Mouse (Mus musculus) urinary bladder, adult 18-20 months (tissue): ENCODE results near the gene Prkca.

Experiments used
- DNase-seq, 2 experiments: peaks; one replicate each; pipeline ENCODE4 v3.0.0; 2022; ENCODE audit warnings: low spot score in 2 of 2, mixed read lengths in 2 of 2

Gene Prkca

GRCm38 (mm10) chr11:108297956-108298355 is 45.8 kb downstream of the Prkca start:
- DNase-seq: no peak

- DNase-seq: no peak
These were observed 48.4 kb downstream of the Prkca start for GRCm38 (mm10) chr11:108295373-108295772.

- no peak for DNase-seq
These were observed 49.4 kb downstream of the Prkca start for GRCm38 (mm10) chr11:108294305-108294813.

- DNase-seq: no peak
These were observed 49.9 kb downstream of the Prkca start for GRCm38 (mm10) chr11:108293843-108294242.

- no peak for DNase-seq
These were observed 54.5 kb downstream of the Prkca start for GRCm38 (mm10) chr11:108289192-108289591.

GRCm38 (mm10) chr11:108287321-108287720 is 56.4 kb downstream of the Prkca start:
- DNase-seq: no peak

GRCm38 (mm10) chr11:108285046-108285445 is 58.7 kb downstream of the Prkca start:
- DNase-seq: no peak

GRCm38 (mm10) chr11:108282850-108283459 is 60.8 kb downstream of the Prkca start:
- no peak for DNase-seq

GRCm38 (mm10) chr11:108279748-108280373 is 63.9 kb downstream of the Prkca start:
- no peak for DNase-seq

- DNase-seq: no peak
These were observed 66.6 kb downstream of the Prkca start for GRCm38 (mm10) chr11:108277096-108277495.

- no peak for DNase-seq
These were observed 67.6 kb downstream of the Prkca start for GRCm38 (mm10) chr11:108276148-108276547.

- no peak for DNase-seq
These were observed 69.7 kb downstream of the Prkca start for GRCm38 (mm10) chr11:108274046-108274445.

GRCm38 (mm10) chr11:108273415-108273965 is 70.2 kb downstream of the Prkca start:
- no peak for DNase-seq

- DNase-seq: no peak
These were observed 70.9 kb downstream of the Prkca start for GRCm38 (mm10) chr11:108272601-108273414.

GRCm38 (mm10) chr11:108271305-108271704 is 72.4 kb downstream of the Prkca start:
- no peak for DNase-seq

GRCm38 (mm10) chr11:108269516-108269915 is 74.2 kb downstream of the Prkca start:
- DNase-seq: no peak

GRCm38 (mm10) chr11:108268421-108269322 is 75.1 kb downstream of the Prkca start:
- DNase-seq: no peak

GRCm38 (mm10) chr11:108267825-108268224 is 75.9 kb downstream of the Prkca start:
- DNase-seq: no peak

GRCm38 (mm10) chr11:108267066-108267465 is 76.7 kb downstream of the Prkca start:
- no peak for DNase-seq

- DNase-seq: no peak
These were observed 79.9 kb downstream of the Prkca start for GRCm38 (mm10) chr11:108263868-108264267.

- DNase-seq: no peak
These were observed 80.3 kb downstream of the Prkca start for GRCm38 (mm10) chr11:108263406-108263805.
